In genomic region chr12:75668221-75668620, GRCm38 (mm10) we compare ENCODE assay signal across 9 mouse cellular contexts. TPM values are rescaled to one million over a fixed set of nuclear protein-coding genes. Genes with fewer than 3 reads are reported as not detected.
DNase-seq lines count a peak whose midpoint lies in the region; ATAC-seq and TF ChIP-seq lines count a peak whose summit lies in the region.
"Had no signal": no experiment of that assay in that cellular context is flagged by ENCODE, and none has a peak within 500 bp of the region (broad histone marks: within the 10 kb centered on the region; RNA-seq: fewer than 3 reads in every experiment).

No protein-coding gene starts in this region.

- H3K4me3 ChIP-seq in erythroblast, embryonic 14.5 days (replicated peaks): peak overlapping the region; percentile 2
- H3K4me3 ChIP-seq in kidney, embryonic 16.5 days (ENCODE audit: low read length): no peak overlapping the region; the same call in 1 of the 2 replicates
- H3K4me3 ChIP-seq in embryonic facial prominence, embryonic 12.5 days: 0 out of 2 replicates have a peak overlapping the region, but pooled peaks have one; percentile 55
- peak overlapping the region; percentile 77 for H3K4me3 ChIP-seq in liver, embryonic 12.5 days
- no peak overlapping the region for H3K4me3 ChIP-seq in thymus, adult 2 months (ENCODE audit: control insufficient read depth, insufficient read depth, low read length)

- peaks cover 11% of the 10 kb centered on the region for H3K36me3 ChIP-seq in erythroblast, embryonic 14.5 days (ENCODE audit: control insufficient read depth)
- no peaks in the 10 kb centered on the region for H3K36me3 ChIP-seq in kidney, embryonic 16.5 days (ENCODE audit: insufficient read depth, low read length)
- no peaks in the 10 kb centered on the region for H3K36me3 ChIP-seq in embryonic facial prominence, embryonic 12.5 days
- H3K36me3 ChIP-seq in liver, embryonic 12.5 days: peaks cover 8% of the 10 kb centered on the region; the same call in 1 of the 2 replicates
- H3K36me3 ChIP-seq in thymus, adult 2 months (ENCODE audit: control insufficient read depth, insufficient read depth, low read length): no peaks in the 10 kb centered on the region

- DNase-seq in kidney, postnatal 4 days: no peak
- no peak for DNase-seq in thymus, adult 2 months
- DNase-seq in frontal cortex, postnatal 10 days (ENCODE audit: low spot score in 2 of 2): no peak
- DNase-seq: cerebellum, adult 11 months had no signal

- H3K27me3 ChIP-seq in erythroblast, embryonic 14.5 days (ENCODE audit: control insufficient read depth): no peaks in the 10 kb centered on the region
- H3K27me3 ChIP-seq in kidney, embryonic 16.5 days (ENCODE audit: insufficient read depth, low read length): no peaks in the 10 kb centered on the region
- H3K27me3 ChIP-seq in embryonic facial prominence, embryonic 12.5 days: no peaks in the 10 kb centered on the region
- H3K27me3 ChIP-seq in liver, embryonic 12.5 days (replicated peaks): no peaks in the 10 kb centered on the region
- H3K27me3 ChIP-seq in thymus, adult 2 months (ENCODE audit: control insufficient read depth, insufficient read depth, low read length): no peaks in the 10 kb centered on the region

- no peak for TF ChIP-seq POLR2A in thymus, adult 2 months (IDR thresholded peaks at IDR 0.05; ENCODE audit: control insufficient read depth, extremely low read depth, insufficient read depth, low read length, poor library complexity)

- no peak overlapping the region for H3K27ac ChIP-seq in kidney, embryonic 16.5 days (ENCODE audit: low read length)
- H3K27ac ChIP-seq in embryonic facial prominence, embryonic 12.5 days: no peak overlapping the region
- 0 out of 2 replicates have a peak overlapping the region, but pooled peaks have one; percentile 90 for H3K27ac ChIP-seq in liver, embryonic 12.5 days
- no peak overlapping the region for H3K27ac ChIP-seq in thymus, adult 2 months (ENCODE audit: control insufficient read depth, insufficient read depth, low read length)

- 92% methylated on average over 2 of the region's 2 CpGs for WGBS in kidney, embryonic 16.5 days
- 89% methylated on average over 2 of the region's 2 CpGs for WGBS in embryonic facial prominence, embryonic 12.5 days
- 58% methylated on average over 2 of the region's 2 CpGs for WGBS in liver, embryonic 12.5 days (ENCODE audit: insufficient replicate concordance)
- WGBS in thymus, adult 2 months: 91% methylated on average over 2 of the region's 2 CpGs

- TF ChIP-seq CTCF in thymus, adult 2 months (IDR thresholded peaks at IDR 0.05; ENCODE audit: borderline replicate concordance, control insufficient read depth, extremely low read depth, insufficient read depth, low read length, poor library complexity): no peak

- H3K4me2 ChIP-seq in kidney, embryonic 16.5 days (replicated peaks; ENCODE audit: low read depth, low read length): peak overlapping the region; percentile 91
- peak overlapping the region; percentile 83; the same call in 1 of the 2 replicates for H3K4me2 ChIP-seq in embryonic facial prominence, embryonic 12.5 days (replicated peaks)
- H3K4me2 ChIP-seq in liver, embryonic 12.5 days: peak overlapping the region; percentile 96

- no peak overlapping the region for H3K9ac ChIP-seq in kidney, embryonic 16.5 days (replicated peaks; ENCODE audit: low read length)
- H3K9ac ChIP-seq in embryonic facial prominence, embryonic 12.5 days: no peak overlapping the region
- peak overlapping the region; percentile 79; the same call in 1 of the 2 replicates for H3K9ac ChIP-seq in liver, embryonic 12.5 days

- no peak for ATAC-seq in erythroblast, adult 5-6 weeks (replicated peaks; ENCODE audit: low FRiP score, poor library complexity, severe bottlenecking)
- ATAC-seq in kidney, embryonic 16.5 days (ENCODE audit: low FRiP score, low TSS enrichment): no peak
- ATAC-seq in embryonic facial prominence, embryonic 12.5 days (ENCODE audit: insufficient number of reproducible peaks, insufficient read depth, low FRiP score, low TSS enrichment): no peak
- ATAC-seq in liver, embryonic 12.5 days: no peak

- no peaks in the 10 kb centered on the region for H3K9me3 ChIP-seq in erythroblast, embryonic 14.5 days (ENCODE audit: control insufficient read depth, low read length)
- H3K9me3 ChIP-seq in kidney, embryonic 16.5 days (ENCODE audit: low read length): no peaks in the 10 kb centered on the region
- no peaks in the 10 kb centered on the region for H3K9me3 ChIP-seq in embryonic facial prominence, embryonic 12.5 days
- no peaks in the 10 kb centered on the region for H3K9me3 ChIP-seq in liver, embryonic 12.5 days (replicated peaks)

- H3K4me1 ChIP-seq in erythroblast, embryonic 14.5 days (ENCODE audit: control insufficient read depth): peaks cover 39% of the 10 kb centered on the region
- H3K4me1 ChIP-seq in kidney, embryonic 16.5 days (ENCODE audit: insufficient read depth, low read length): peaks cover 10% of the 10 kb centered on the region
- peaks cover 10% of the 10 kb centered on the region; the same call in 1 of the 2 replicates for H3K4me1 ChIP-seq in embryonic facial prominence, embryonic 12.5 days
- H3K4me1 ChIP-seq in liver, embryonic 12.5 days: peaks cover 42% of the 10 kb centered on the region
- H3K4me1 ChIP-seq in thymus, adult 2 months (replicated peaks; ENCODE audit: control insufficient read depth, insufficient read depth, low read length): peaks cover 6% of the 10 kb centered on the region

RNA-seq across cellular contexts. Expression of gene Wdr89, which starts 1.1 kb away (rescaled TPM):
- 1.2 and 1.8 TPM in 2 replicates for polyA plus RNA-seq in erythroblast, embryonic 14.5 days (2012)
- total RNA-seq in erythroblast, adult 5-6 weeks (2015; ENCODE audit: low replicate concordance): 4.8 and 5.0 TPM in 2 replicates
- total RNA-seq in erythroblast, adult 5-6 weeks (2017; ENCODE audit: low replicate concordance): 3.7 and 9.8 TPM in 2 replicates
- polyA plus RNA-seq in kidney, embryonic 16.5 days (2015; fragmentation: Nextera tagmentation; extraction: Ambion mirVana): 11.9 and 15.0 TPM in 2 replicates
- polyA plus RNA-seq in embryonic facial prominence, embryonic 12.5 days (2016; fragmentation: Nextera tagmentation; extraction: Ambion mirVana): 12.9 and 14.6 TPM in 2 replicates
- polyA plus RNA-seq in liver, embryonic 12.5 days (2016; fragmentation: Nextera tagmentation; extraction: Ambion mirVana): 9.8 and 10.7 TPM in 2 replicates
- polyA plus RNA-seq in thymus, adult 2 months (2012; rRNA removed): 3.2 and 4.6 TPM in 2 replicates

Comparison
In these comparisons a context has a peak if more than half of its experiments do, and no peak if none do; other contexts are left out.
1. H3K4me3 ChIP-seq: peak in erythroblast, embryonic 14.5 days (single experiment), embryonic facial prominence, embryonic 12.5 days (single experiment) and liver, embryonic 12.5 days (single experiment); none in kidney, embryonic 16.5 days (single experiment) and thymus, adult 2 months (single experiment).
2. Peak in every context shown above with its lines, with median percentiles within 50 percentile points of each other: H3K4me2 ChIP-seq.